Mouse (Mus musculus) liver, adult 2 months (tissue): ENCODE measurements around the gene Maml2. TPM values are rescaled to one million over a fixed set of nuclear protein-coding genes. Genes with fewer than 3 reads are reported as not detected.

Experiments used
- DNase-seq: peaks from one replicate; pipeline ENCODE4 v3.0.0-alpha.2; 2011; ENCODE audit warnings: low read depth, low spot score; ENCODE audit errors: extremely low read depth
- H3K27ac ChIP-seq: fragments of 200-500 bp; replicated peaks from 2 replicates; pipeline ENCODE4 v1.5.1; 2012; ENCODE audit warnings: low read depth, mild to moderate bottlenecking, control low read depth, inconsistent platforms, low read length; ENCODE audit not compliant: insufficient read depth
- H3K27me3 ChIP-seq: fragments of 200-500 bp; 2 replicates; pipeline ENCODE4 v1.6.1; 2012; ENCODE audit warnings: mild to moderate bottlenecking, moderate library complexity, low read length, inconsistent platforms; ENCODE audit not compliant: control insufficient read depth, insufficient read depth
- H3K36me3 ChIP-seq: fragments of 200-500 bp; 2 replicates; pipeline ENCODE4 v1.6.1; 2012; ENCODE audit warnings: low read length, inconsistent platforms; ENCODE audit not compliant: control insufficient read depth, insufficient read depth
- H3K4me1 ChIP-seq: fragments of 200-500 bp; 2 replicates; pipeline ENCODE4 v1.6.1; 2011; ENCODE audit warnings: low read length; ENCODE audit not compliant: control insufficient read depth, insufficient read depth
- H3K4me3 ChIP-seq: fragments of 200-500 bp; 2 replicates; pipeline ENCODE4 v1.5.1; 2011; ENCODE audit warnings: low read depth, mild to moderate bottlenecking, control low read depth, low read length, moderate library complexity; ENCODE audit not compliant: insufficient read depth
- H3K79me2 ChIP-seq: fragments of 200-500 bp; 2 replicates; pipeline ENCODE4 v1.6.1; 2012; ENCODE audit warnings: inconsistent platforms, mild to moderate bottlenecking, low read length, moderate library complexity; ENCODE audit not compliant: control insufficient read depth, insufficient read depth
- H3K9ac ChIP-seq: fragments of 200-500 bp; 2 replicates; pipeline ENCODE4 v1.6.1; 2012; ENCODE audit warnings: low read depth, mild to moderate bottlenecking, control low read depth, inconsistent platforms, low read length
- CTCF ChIP-seq: fragments of 200-500 bp; IDR thresholded peaks from 2 replicates; pipeline ENCODE4 v1.5.1; 2011; ENCODE audit warnings: low read depth, low read length, control low read depth
- POLR2A ChIP-seq: fragments of 200-500 bp; IDR thresholded peaks from 2 replicates; pipeline ENCODE4 v1.6.1; 2011; ENCODE audit warnings: low read length, control low read depth; ENCODE audit not compliant: insufficient read depth; ENCODE audit errors: extremely low read depth
- WGBS: fragments of 180-500 bp; shearing (Covaris S2); methylation state at CpG from one replicate; pipeline ENCODE4 v1.1.7; 2018; 5-methylcytosine and 5-hydroxymethylcytosine counted together
- polyA plus RNA-seq: library from polyadenylated mRNA; depleted of rRNA; stranded (reverse); fragments of >200 nt; gene quantifications from 2 replicates; pipeline ENCODE4 v1.2.3, GENCODE M21; 2012
- total RNA-seq: library from RNA; depleted of rRNA; stranded (reverse); fragments of >200 nt; gene quantifications from 2 replicates; pipeline ENCODE4 v1.2.3, GENCODE M21; 2014

Maml2 gene
- total and polyA plus RNA-seq, 2 experiments, result 0.77 to 1.2 TPM

GRCm38 (mm10) chr9:13505024-13505423 is 207.3 kb downstream of the Maml2 start:
- Histone ChIP-seq H3K36me3 (no peaks in the 10 kb centered on the region), H3K9ac (no peak overlapping the region), H3K79me2 (no peaks in the 10 kb centered on the region), H3K4me3 (no peak overlapping the region), H3K4me1 (no peaks in the 10 kb centered on the region), H3K27ac (no peak overlapping the region), H3K27me3 (no peaks in the 10 kb centered on the region)
- 81% methylated on average over 4 of the region's 4 CpGs for WGBS
- no peak for DNase-seq
- TF ChIP-seq POLR2A (no peak), CTCF (no peak)

- TF ChIP-seq CTCF (no peak), POLR2A (no peak)
- peaks cover 2% of the 10 kb centered on the region; the same call in 1 of the 2 replicates for H3K4me1 ChIP-seq
- 71% methylated on average over 6 of the region's 6 CpGs for WGBS
- no peaks in the 10 kb centered on the region for H3K79me2 ChIP-seq
- H3K27ac ChIP-seq, result no peak overlapping the region
- H3K36me3 ChIP-seq, result no peaks in the 10 kb centered on the region
- no peak overlapping the region for H3K4me3 ChIP-seq
- no peak overlapping the region for H3K9ac ChIP-seq
- DNase-seq, result no peak
- H3K27me3 ChIP-seq, result no peaks in the 10 kb centered on the region
Observed at GRCm38 (mm10) chr9:13506956-13507821, 209.4 kb downstream of the Maml2 start.

- Histone ChIP-seq H3K79me2 (no peaks in the 10 kb centered on the region), H3K9ac (no peak overlapping the region), H3K4me3 (no peak overlapping the region), H3K4me1 (peaks cover 2% of the 10 kb centered on the region; the same call in 1 of the 2 replicates), H3K36me3 (no peaks in the 10 kb centered on the region), H3K27ac (no peak overlapping the region), H3K27me3 (no peaks in the 10 kb centered on the region)
- TF ChIP-seq CTCF, result no peak
- TF ChIP-seq POLR2A, result no peak
- 94% methylated on average over 9 of the region's 9 CpGs for WGBS
- DNase-seq, result no peak
Observed at GRCm38 (mm10) chr9:13507822-13508188, 210.0 kb downstream of the Maml2 start.

GRCm38 (mm10) chr9:13509751-13510150 is 212.0 kb downstream of the Maml2 start:
- Histone ChIP-seq H3K4me1 (peaks cover 2% of the 10 kb centered on the region; the same call in 1 of the 2 replicates), H3K27me3 (no peaks in the 10 kb centered on the region), H3K9ac (no peak overlapping the region), H3K27ac (no peak overlapping the region), H3K36me3 (no peaks in the 10 kb centered on the region), H3K4me3 (no peak overlapping the region), H3K79me2 (no peaks in the 10 kb centered on the region)
- no peak for TF ChIP-seq CTCF
- no peak for TF ChIP-seq POLR2A
- DNase-seq, result no peak
- 86% methylated on average over 6 of the region's 6 CpGs for WGBS

GRCm38 (mm10) chr9:13510621-13511369 is 213.0 kb downstream of the Maml2 start:
- H3K4me1 ChIP-seq, result peaks cover 2% of the 10 kb centered on the region; the same call in 1 of the 2 replicates
- no peaks in the 10 kb centered on the region for H3K27me3 ChIP-seq
- no peak overlapping the region for H3K27ac ChIP-seq
- DNase-seq, result peak; percentile 9
- 56% methylated on average over 5 of the region's 5 CpGs for WGBS
- TF ChIP-seq CTCF (peak; percentile 9; the same call in 1 of the 2 replicates), POLR2A (no peak)
- no peaks in the 10 kb centered on the region for H3K79me2 ChIP-seq
- no peaks in the 10 kb centered on the region for H3K36me3 ChIP-seq
- no peak overlapping the region for H3K9ac ChIP-seq
- H3K4me3 ChIP-seq, result no peak overlapping the region
